Mouse (Mus musculus) myocyte (in vitro differentiated cells): ENCODE measurements around the gene Hist1h2br.
"Not testable (repeated sequence)": the region's sequence is repeated elsewhere in the genome, so short reads cannot be mapped to it uniquely, and the experiment has no call there.

Experiments used
- CEBPB ChIP-seq: IDR thresholded peaks from 2 replicates; pipeline ENCODE4 v1.6.1; 2011; ENCODE audit warnings: mild to moderate bottlenecking, moderate library complexity; ENCODE audit not compliant: poor library complexity, insufficient read depth, severe bottlenecking
- E2F4 ChIP-seq: IDR thresholded peaks from one replicate; pipeline ENCODE4 v1.6.1; 2011; ENCODE audit warnings: mild to moderate bottlenecking, control low read depth, moderate library complexity; ENCODE audit not compliant: insufficient read depth
- MAX ChIP-seq: IDR thresholded peaks from one replicate; pipeline ENCODE4 v1.6.1; 2011; ENCODE audit warnings: low read depth, mild to moderate bottlenecking, control low read depth
- MYOD1 ChIP-seq, 3 experiments: IDR thresholded peaks; one replicate each; pipeline ENCODE4 v1.6.1; 2011; ENCODE audit warnings: control low read depth in 2 of 3, low read depth in 2 of 3, mild to moderate bottlenecking in 2 of 3, moderate library complexity in 1 of 3; ENCODE audit not compliant: insufficient read length in 2 of 3, control insufficient read depth in 1 of 3
- POLR2A ChIP-seq: IDR thresholded peaks from one replicate; pipeline ENCODE4 v1.6.1; 2011; ENCODE audit warnings: low read depth, mild to moderate bottlenecking, control low read depth, moderate library complexity; ENCODE audit not compliant: insufficient read length
- POLR2AphosphoS2 ChIP-seq: IDR thresholded peaks from one replicate; pipeline ENCODE4 v1.6.1; 2011; ENCODE audit warnings: low read depth, control low read depth; ENCODE audit not compliant: insufficient read length
- REST ChIP-seq: IDR thresholded peaks from one replicate; pipeline ENCODE4 v1.6.1; 2011; ENCODE audit warnings: mild to moderate bottlenecking, control low read depth, moderate library complexity; ENCODE audit not compliant: insufficient read depth, insufficient read length
- SRF ChIP-seq: IDR thresholded peaks from one replicate; pipeline ENCODE4 v1.6.1; 2011; ENCODE audit warnings: low read depth; ENCODE audit not compliant: control insufficient read depth, insufficient read length
- TCF12 ChIP-seq: IDR thresholded peaks from one replicate; pipeline ENCODE4 v1.6.1; 2011; ENCODE audit warnings: mild to moderate bottlenecking, control low read depth; ENCODE audit not compliant: poor library complexity, insufficient read depth, severe bottlenecking
- TCF3 ChIP-seq: IDR thresholded peaks from one replicate; pipeline ENCODE4 v1.6.1; 2011; ENCODE audit warnings: low read depth, control low read depth; ENCODE audit not compliant: insufficient read length
- USF1 ChIP-seq: IDR thresholded peaks from one replicate; pipeline ENCODE4 v1.6.1; 2011; ENCODE audit warnings: low read depth, mild to moderate bottlenecking, control low read depth, moderate library complexity

- not testable (repeated sequence) for TF ChIP-seq MAX; POLR2AphosphoS2; USF1; REST; TCF12; SRF; POLR2A; E2F4; CEBPB; TCF3; MYOD1 (IDR thresholded peaks at IDR 0.05; ENCODE audit: control insufficient read depth in 1 of 3, insufficient read length in 2 of 3, low read depth in 2 of 3)
Observed at GRCm38 (mm10) chr13:21831418-21832394, 1.8 kb upstream of the Hist1h2br start, which contains the start of gene Hist1h4n.
